Mouse (Mus musculus) forebrain, postnatal 0 days (tissue): ENCODE results near the gene Wfikkn2. TPM values are rescaled to one million over a fixed set of nuclear protein-coding genes. Genes with fewer than 3 reads are reported as not detected.

Experiments
- ATAC-seq: fragments of 200-750 bp; cut with Nextera tagmentation; 2 replicates; pipeline ENCODE4 v1.8.0; 2017; ENCODE audit warnings: mild to moderate bottlenecking, moderate library complexity
- DNase-seq: peaks from one replicate; pipeline ENCODE4 v3.0.0-alpha.2; 2015
- H3K27ac ChIP-seq: fragments of 300-500 bp; sonication (generic); 2 replicates; pipeline ENCODE4 v1.5.1; 2014; ENCODE audit warnings: low read depth, mild to moderate bottlenecking, antibody characterized with exemption, low read length, moderate library complexity, mixed read lengths
- H3K27me3 ChIP-seq: fragments of 300-500 bp; sonication (generic); 2 replicates; pipeline ENCODE4 v1.6.1; 2014; ENCODE audit warnings: mild to moderate bottlenecking, low read length, mixed read lengths; ENCODE audit not compliant: insufficient read depth
- H3K36me3 ChIP-seq: fragments of 300-500 bp; sonication (generic); 2 replicates; pipeline ENCODE4 v1.6.1; 2014; ENCODE audit warnings: mild to moderate bottlenecking, moderate library complexity; ENCODE audit not compliant: insufficient read depth
- H3K4me1 ChIP-seq: fragments of 300-500 bp; sonication (generic); 2 replicates; pipeline ENCODE4 v1.6.1; 2014; ENCODE audit warnings: antibody characterized with exemption; ENCODE audit not compliant: insufficient read depth
- H3K4me2 ChIP-seq: fragments of 300-500 bp; sonication (generic); 2 replicates; pipeline ENCODE4 v1.6.1; 2014; ENCODE audit warnings: low read depth, mild to moderate bottlenecking, moderate library complexity
- H3K4me3 ChIP-seq: fragments of 300-500 bp; sonication (generic); 2 replicates; pipeline ENCODE4 v1.5.1; 2014; ENCODE audit warnings: low read depth, low read length, mixed read lengths
- H3K9ac ChIP-seq: fragments of 300-500 bp; sonication (generic); 2 replicates; pipeline ENCODE4 v1.6.1; 2014; ENCODE audit warnings: mild to moderate bottlenecking
- H3K9me3 ChIP-seq: fragments of 300-500 bp; sonication (generic); 2 replicates; pipeline ENCODE4 v1.6.1; 2016; ENCODE audit warnings: low read length
- CTCF ChIP-seq: sonication (generic); IDR thresholded peaks from 2 replicates; pipeline ENCODE4 v1.5.1; 2016; ENCODE audit warnings: antibody characterized with exemption, control low read depth, low read depth
- WGBS: fragments of 180-500 bp; shearing (Covaris S2); extraction: QIAGEN DNeasy Blood & Tissue Kit; methylation state at CpG from one replicate; pipeline ENCODE4 v1.1.7; 2014; 5-methylcytosine and 5-hydroxymethylcytosine counted together
- polyA plus RNA-seq: library from polyadenylated mRNA; unstranded; fragments of >200 nt; fragmentation: Nextera tagmentation; extraction: Ambion mirVana; gene quantifications from 2 replicates; pipeline ENCODE4 v1.2.1, GENCODE M21; 2015
- total RNA-seq: library from RNA; depleted of rRNA; stranded (reverse); fragments of >200 nt; gene quantifications from 2 replicates; pipeline ENCODE4 v1.2.3, GENCODE M21; 2014

Gene Wfikkn2
- total and polyA plus RNA-seq, 2 experiments from 2014 or later: 5.9 to 10.0 TPM

DNA sequence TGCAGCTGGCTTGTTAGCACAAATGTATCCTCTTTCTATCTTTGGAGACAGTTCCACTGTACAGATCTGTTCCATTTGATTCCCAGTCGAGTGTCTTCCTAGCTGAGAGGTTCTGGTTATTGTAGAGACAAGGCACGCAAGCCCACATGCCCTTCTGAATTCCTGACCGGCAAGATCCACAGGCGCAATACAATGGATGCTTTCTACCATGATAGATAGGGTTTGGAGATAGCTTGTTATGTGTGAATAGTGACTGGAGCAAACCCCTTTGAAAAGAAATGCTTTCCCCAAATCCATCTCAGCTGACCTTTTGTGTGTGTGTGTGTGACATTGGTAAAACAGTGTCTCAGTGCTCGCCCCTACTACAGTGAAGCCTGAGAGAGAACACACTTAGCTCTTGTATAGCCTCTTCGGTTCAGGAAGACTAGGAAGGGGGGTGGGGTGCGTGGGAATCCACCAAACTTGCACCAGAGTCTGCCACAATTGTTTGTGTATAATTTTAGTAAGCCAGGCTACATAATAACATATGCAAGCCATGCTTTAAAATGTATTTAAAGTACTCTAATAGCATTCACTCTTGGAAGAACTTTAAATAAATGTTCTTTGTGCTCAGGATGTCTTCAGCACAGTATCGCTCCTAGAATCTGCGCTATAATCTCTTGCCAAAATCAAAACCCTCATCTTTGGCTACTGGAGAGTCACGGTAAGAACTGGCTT is 39.2 kb downstream of the Wfikkn2 start:
- DNase-seq (no peak), ATAC-seq (no peak)
- no peak overlapping the region for H3K4me2 ChIP-seq
- H3K9me3 ChIP-seq: no peaks in the 10 kb centered on the region
- H3K27me3 ChIP-seq: no peaks in the 10 kb centered on the region
- H3K9ac ChIP-seq: no peak overlapping the region
- no peak for TF ChIP-seq CTCF
- no peak overlapping the region for H3K4me3 ChIP-seq
- no peaks in the 10 kb centered on the region for H3K36me3 ChIP-seq
- WGBS: 46% methylated on average over 10 of the region's 10 CpGs
- H3K27ac ChIP-seq: no peak overlapping the region
- no peaks in the 10 kb centered on the region; the same call in 1 of the 2 replicates for H3K4me1 ChIP-seq

DNA sequence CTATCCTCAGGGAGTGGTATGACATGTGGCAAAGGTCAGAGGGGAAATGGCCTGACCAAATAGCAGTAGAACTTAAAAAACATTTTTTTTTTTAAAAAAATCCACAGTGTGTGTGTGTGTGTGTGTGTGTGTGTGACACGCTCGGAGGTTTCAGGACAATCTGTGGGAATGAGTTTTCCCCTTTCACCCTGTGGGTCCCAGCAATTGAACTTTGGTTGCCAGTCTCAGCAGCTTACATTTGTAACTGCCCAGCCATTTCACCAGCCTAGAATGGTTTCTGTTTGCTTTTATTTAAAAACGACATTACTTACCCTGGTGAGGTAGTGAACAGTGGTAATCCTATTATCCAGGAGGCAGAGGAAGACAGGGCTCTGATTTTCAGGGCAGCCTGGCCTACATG is 42.7 kb downstream of the Wfikkn2 start:
- no peak overlapping the region for H3K9ac ChIP-seq
- H3K4me3 ChIP-seq: no peak overlapping the region
- H3K36me3 ChIP-seq: no peaks in the 10 kb centered on the region
- DNase-seq (no peak), ATAC-seq (no peak)
- H3K4me2 ChIP-seq: no peak overlapping the region
- no peaks in the 10 kb centered on the region for H3K4me1 ChIP-seq
- H3K27me3 ChIP-seq: no peaks in the 10 kb centered on the region
- no peak for TF ChIP-seq CTCF
- 58% methylated on average over 3 of the region's 3 CpGs for WGBS
- no peaks in the 10 kb centered on the region for H3K9me3 ChIP-seq
- no peak overlapping the region for H3K27ac ChIP-seq

DNA sequence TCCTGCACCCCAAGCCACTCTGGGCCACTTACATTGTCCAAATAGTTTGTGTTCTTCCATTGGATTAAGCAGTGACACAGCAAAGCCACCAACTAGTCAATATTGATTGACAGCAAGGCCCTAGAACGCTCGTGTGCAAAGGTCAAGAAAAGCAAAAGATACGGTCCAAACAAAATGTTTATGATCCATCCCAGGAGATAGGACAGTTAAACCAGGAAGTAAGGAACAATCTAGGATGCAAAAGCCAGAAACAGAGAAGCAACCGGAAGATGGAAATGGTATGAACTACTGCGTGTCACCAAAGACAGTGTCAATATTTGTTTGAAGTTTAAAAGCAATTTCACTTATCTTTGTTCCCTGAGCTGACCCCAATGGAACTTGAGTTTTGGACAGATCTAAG is 43.7 kb downstream of the Wfikkn2 start:
- no peaks in the 10 kb centered on the region for H3K36me3 ChIP-seq
- ATAC-seq (no peak), DNase-seq (no peak)
- no peak overlapping the region for H3K4me2 ChIP-seq
- WGBS: 90% methylated on average over 5 of the region's 5 CpGs
- no peak overlapping the region for H3K4me3 ChIP-seq
- H3K27me3 ChIP-seq: no peaks in the 10 kb centered on the region
- TF ChIP-seq CTCF: no peak
- H3K27ac ChIP-seq: no peak overlapping the region
- H3K4me1 ChIP-seq: no peaks in the 10 kb centered on the region
- no peak overlapping the region for H3K9ac ChIP-seq
- H3K9me3 ChIP-seq: no peaks in the 10 kb centered on the region

DNA sequence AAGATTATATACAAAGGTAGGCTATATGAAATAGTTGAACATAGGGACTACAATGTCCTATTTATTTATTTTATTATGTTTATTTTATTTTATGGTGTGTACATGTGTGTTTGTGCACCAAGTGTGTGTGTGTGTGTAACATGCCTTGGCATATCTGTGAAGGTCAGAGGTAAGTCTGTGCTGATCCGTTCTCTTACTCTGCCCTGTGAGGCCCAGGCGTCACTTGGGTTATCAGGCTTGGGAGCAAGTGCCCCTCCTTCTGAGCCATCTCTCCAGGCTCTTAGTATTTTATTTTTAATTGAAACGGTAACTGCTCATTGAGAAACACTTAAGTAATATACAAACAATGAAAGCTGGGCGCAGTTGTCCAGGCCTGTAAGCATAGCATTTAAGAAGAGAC is 45.4 kb downstream of the Wfikkn2 start:
- WGBS: 87% methylated on average over 4 of the region's 4 CpGs
- DNase-seq: no peak
- no peak for TF ChIP-seq CTCF

DNA sequence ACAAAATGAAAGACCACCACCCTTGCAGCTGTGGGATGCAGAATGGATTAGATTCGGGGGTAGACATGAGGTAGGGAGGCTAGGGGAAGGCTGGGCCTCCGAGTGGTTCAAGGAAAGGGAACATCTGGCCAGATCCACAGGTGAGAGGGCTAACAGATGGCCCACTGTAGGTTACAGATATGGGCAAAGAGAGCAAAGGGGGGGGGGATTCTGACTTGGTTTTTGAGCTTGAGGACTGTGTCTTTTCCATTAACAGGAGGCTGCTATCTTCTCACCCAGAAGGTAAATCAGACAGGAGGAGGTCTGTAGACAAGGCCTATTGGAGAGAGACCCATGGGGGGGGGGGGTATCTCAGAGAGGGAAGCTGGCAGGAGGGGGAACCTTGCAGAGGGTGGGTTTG is 46.0 kb downstream of the Wfikkn2 start:
- WGBS: 76% methylated on average over 2 of the region's 2 CpGs
- no peak for TF ChIP-seq CTCF
- no peaks in the 10 kb centered on the region for H3K36me3 ChIP-seq
- no peaks in the 10 kb centered on the region for H3K9me3 ChIP-seq
- H3K9ac ChIP-seq: no peak overlapping the region
- H3K27ac ChIP-seq: no peak overlapping the region
- no peak overlapping the region for H3K4me3 ChIP-seq
- H3K27me3 ChIP-seq: no peaks in the 10 kb centered on the region
- H3K4me2 ChIP-seq: no peak overlapping the region
- no peaks in the 10 kb centered on the region for H3K4me1 ChIP-seq
- no peak for DNase-seq
- ATAC-seq: no peak

More for the DNA sequence above, 45.4 kb downstream of the Wfikkn2 start:
- Histone ChIP-seq H3K9ac (no peak overlapping the region), H3K27me3 (no peaks in the 10 kb centered on the region), H3K4me2 (no peak overlapping the region), H3K4me1 (no peaks in the 10 kb centered on the region), H3K27ac (no peak overlapping the region), H3K9me3 (no peaks in the 10 kb centered on the region), H3K36me3 (no peaks in the 10 kb centered on the region), H3K4me3 (no peak overlapping the region)
- no peak for ATAC-seq

DNA sequence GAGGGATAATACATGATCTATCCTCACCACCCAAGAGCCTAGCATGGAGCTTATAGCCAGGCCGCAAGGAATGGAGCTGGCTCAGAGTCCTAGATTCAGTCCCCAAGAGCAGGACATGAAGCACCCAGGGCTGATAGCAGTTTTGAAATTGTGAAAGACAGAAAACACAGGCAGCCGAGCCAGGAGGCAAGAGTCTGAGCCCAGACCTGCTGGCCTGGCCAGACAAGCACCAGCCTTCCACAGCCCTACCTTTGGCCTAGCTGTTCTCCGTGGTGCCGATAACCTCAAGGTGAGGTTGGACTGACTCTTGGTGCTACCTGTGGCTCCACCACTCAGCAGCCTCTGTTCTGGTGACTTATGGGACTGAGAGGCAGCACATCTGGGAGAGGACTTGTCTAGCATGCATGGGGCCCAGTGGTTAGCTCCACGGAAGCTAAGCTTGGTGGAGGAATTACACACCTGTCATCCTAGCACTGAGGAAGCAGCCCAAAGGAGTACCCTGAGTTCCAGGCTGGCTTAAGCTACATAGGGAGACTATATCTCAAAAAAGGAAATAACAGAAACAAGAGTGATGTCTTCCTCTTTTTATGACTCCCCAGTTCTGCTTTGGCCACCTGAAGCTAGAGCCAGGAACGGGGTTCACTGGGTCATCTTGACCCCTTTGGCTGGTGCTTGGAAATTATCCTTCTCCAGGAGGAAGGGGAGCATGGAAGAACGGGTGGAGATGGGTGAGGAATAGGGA is 47.2 kb downstream of the Wfikkn2 start:
- no peaks in the 10 kb centered on the region for H3K4me1 ChIP-seq
- H3K9ac ChIP-seq: no peak overlapping the region
- H3K9me3 ChIP-seq: no peaks in the 10 kb centered on the region
- no peak overlapping the region for H3K4me2 ChIP-seq
- H3K4me3 ChIP-seq: no peak overlapping the region
- H3K27ac ChIP-seq: no peak overlapping the region
- 90% methylated on average over 7 of the region's 7 CpGs for WGBS
- no peaks in the 10 kb centered on the region for H3K36me3 ChIP-seq
- DNase-seq (no peak), ATAC-seq (no peak)
- TF ChIP-seq CTCF: no peak
- no peaks in the 10 kb centered on the region for H3K27me3 ChIP-seq

DNA sequence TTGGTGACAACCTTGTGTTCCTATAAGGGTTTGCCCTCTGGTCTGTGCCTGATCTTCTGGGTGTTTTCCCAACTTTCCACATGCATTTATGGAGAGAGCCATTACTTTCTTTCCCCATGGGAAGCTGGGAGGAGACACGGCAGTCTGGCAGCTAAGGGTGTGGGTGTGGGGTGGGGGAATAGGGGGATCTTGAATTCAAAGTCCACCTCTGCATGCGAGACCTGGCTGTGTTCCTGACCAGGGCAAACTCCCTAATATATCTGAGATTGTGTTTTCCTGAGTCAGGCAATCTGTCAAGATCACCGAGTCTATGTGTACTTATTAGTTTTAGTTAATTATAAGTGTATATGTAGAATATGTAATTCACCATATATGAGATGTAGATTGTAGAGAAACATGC is 49.5 kb downstream of the Wfikkn2 start:
- 79% methylated on average over 3 of the region's 3 CpGs for WGBS

More for the DNA sequence above, 49.5 kb downstream of the Wfikkn2 start:
- H3K36me3 ChIP-seq: no peaks in the 10 kb centered on the region
- H3K27ac ChIP-seq: no peak overlapping the region
- H3K4me1 ChIP-seq: no peaks in the 10 kb centered on the region
- no peaks in the 10 kb centered on the region for H3K9me3 ChIP-seq
- H3K9ac ChIP-seq: no peak overlapping the region
- H3K4me2 ChIP-seq: no peak overlapping the region
- no peaks in the 10 kb centered on the region for H3K27me3 ChIP-seq
- TF ChIP-seq CTCF: no peak
- no peak for DNase-seq
- ATAC-seq: no peak
- H3K4me3 ChIP-seq: no peak overlapping the region
